Mouse (Mus musculus) left cerebral cortex, postnatal 4 days (tissue): Measurements from ENCODE around the gene Gldn. TPM values are rescaled to one million over a fixed set of nuclear protein-coding genes. Genes with fewer than 3 reads are reported as not detected.

Experiments
- total RNA-seq, 2 experiments: library from RNA; stranded (reverse); gene quantifications; 2 replicates each; pipeline ENCODE4 v1.2.3; 2021

Gene Gldn
- total RNA-seq, 2 experiments from 2014 or later, result 0.42 to 0.46 TPM

Other genes starting within 250 kb of the Gldn start
- 1 to 10 TPM; 2.9 to 4.0 TPM for gene Tnfaip8l3, start 218.1 kb upstream of the Gldn start, total RNA-seq
- under 1 TPM; 0.14 to 0.16 TPM for gene Cyp19a1, start 18.4 kb upstream of the Gldn start, total RNA-seq
- 100 to 1,000 TPM; 168 to 174 TPM for gene Dmxl2, start 215.1 kb downstream of the Gldn start, total RNA-seq